In genomic region chr5:89278309-89278708, GRCm38 (mm10) we compare ENCODE assay signal across 16 mouse cellular contexts.
DNase-seq lines count a peak whose midpoint lies in the region; ATAC-seq and TF ChIP-seq lines count a peak whose summit lies in the region.
"Had no signal": no experiment of that assay in that cellular context is flagged by ENCODE, and none has a peak within 500 bp of the region (broad histone marks: within the 10 kb centered on the region; RNA-seq: fewer than 3 reads in every experiment).

No protein-coding gene starts in this region.

- peak overlapping the region; percentile 78 for H3K27ac ChIP-seq in liver, adult 2 months (replicated peaks; ENCODE audit: insufficient read depth, low read depth, low read length)
- H3K27ac ChIP-seq in intestine, embryonic 16.5 days (ENCODE audit: low read length) = no peak overlapping the region
- H3K27ac ChIP-seq in lung, embryonic 16.5 days (ENCODE audit: low read length) = peak overlapping the region; percentile 25
- no peak overlapping the region for H3K27ac ChIP-seq in midbrain, embryonic 11.5 days (ENCODE audit: low read depth, low read length)
- no peak overlapping the region for H3K27ac ChIP-seq in midbrain, embryonic 14.5 days (replicated peaks; ENCODE audit: low read depth, low read length)
- H3K27ac ChIP-seq: embryonic facial prominence, embryonic 12.5 days; heart, embryonic 10.5 days; neural tube, embryonic 13.5 days had no signal

- no peaks in the 10 kb centered on the region for H3K36me3 ChIP-seq in liver, adult 2 months (ENCODE audit: control insufficient read depth, insufficient read depth, low read length)
- H3K36me3 ChIP-seq in intestine, embryonic 16.5 days (ENCODE audit: control insufficient read depth, insufficient read depth, low read length) = no peaks in the 10 kb centered on the region
- H3K36me3 ChIP-seq in lung, embryonic 16.5 days (ENCODE audit: control insufficient read depth, insufficient read depth, low read length) = no peaks in the 10 kb centered on the region
- H3K36me3 ChIP-seq in midbrain, embryonic 11.5 days (ENCODE audit: control insufficient read depth, insufficient read depth, low read length) = no peaks in the 10 kb centered on the region
- H3K36me3 ChIP-seq in midbrain, embryonic 14.5 days (ENCODE audit: control insufficient read depth, insufficient read depth, low read length) = no peaks in the 10 kb centered on the region
- H3K36me3 ChIP-seq: embryonic facial prominence, embryonic 12.5 days; heart, embryonic 10.5 days; neural tube, embryonic 13.5 days had no signal

- peak; percentile 58 for ATAC-seq in intestine, embryonic 16.5 days
- ATAC-seq in lung, embryonic 16.5 days (ENCODE audit: low read depth) = peak; percentile 42; the same call in 1 of the 2 replicates
- ATAC-seq in midbrain, embryonic 11.5 days (ENCODE audit: low FRiP score) = no peak
- ATAC-seq in midbrain, embryonic 14.5 days (ENCODE audit: low FRiP score, low TSS enrichment) = no peak
- ATAC-seq: midbrain, embryonic 16.5 days had no signal

- H3K4me1 ChIP-seq in liver, adult 2 months (ENCODE audit: control insufficient read depth, insufficient read depth, low read length) = peaks cover 18% of the 10 kb centered on the region
- H3K4me1 ChIP-seq in intestine, embryonic 16.5 days (ENCODE audit: control insufficient read depth, insufficient read depth, low read length) = no peaks in the 10 kb centered on the region
- H3K4me1 ChIP-seq in lung, embryonic 16.5 days (replicated peaks; ENCODE audit: control insufficient read depth, insufficient read depth, low read length) = no peaks in the 10 kb centered on the region; the same call in 1 of the 2 replicates
- no peaks in the 10 kb centered on the region for H3K4me1 ChIP-seq in midbrain, embryonic 11.5 days (ENCODE audit: control insufficient read depth, insufficient read depth, low read length)
- no peaks in the 10 kb centered on the region for H3K4me1 ChIP-seq in midbrain, embryonic 14.5 days (ENCODE audit: control insufficient read depth, insufficient read depth, low read length)
- H3K4me1 ChIP-seq: embryonic facial prominence, embryonic 12.5 days; heart, embryonic 10.5 days; neural tube, embryonic 13.5 days had no signal

- H3K27me3 ChIP-seq in liver, adult 2 months (ENCODE audit: control insufficient read depth, insufficient read depth, low read length) = no peaks in the 10 kb centered on the region
- H3K27me3 ChIP-seq in intestine, embryonic 16.5 days (replicated peaks; ENCODE audit: control insufficient read depth, insufficient read depth, low read length) = no peaks in the 10 kb centered on the region
- no peaks in the 10 kb centered on the region for H3K27me3 ChIP-seq in lung, embryonic 16.5 days (ENCODE audit: control insufficient read depth, insufficient read depth, low read depth, low read length)
- H3K27me3 ChIP-seq in midbrain, embryonic 11.5 days (ENCODE audit: control insufficient read depth, insufficient read depth, low read length) = no peaks in the 10 kb centered on the region
- no peaks in the 10 kb centered on the region for H3K27me3 ChIP-seq in midbrain, embryonic 14.5 days (ENCODE audit: control insufficient read depth, insufficient read depth, low read length)
- H3K27me3 ChIP-seq: embryonic facial prominence, embryonic 12.5 days; neural tube, embryonic 13.5 days had no signal

- H3K9me3 ChIP-seq in intestine, embryonic 16.5 days (ENCODE audit: control insufficient read depth, low read length) = no peaks in the 10 kb centered on the region
- no peaks in the 10 kb centered on the region for H3K9me3 ChIP-seq in lung, embryonic 16.5 days (ENCODE audit: control insufficient read depth, low read length)
- H3K9me3 ChIP-seq in midbrain, embryonic 11.5 days (ENCODE audit: control insufficient read depth, low read length) = no peaks in the 10 kb centered on the region
- H3K9me3 ChIP-seq in midbrain, embryonic 14.5 days (ENCODE audit: control insufficient read depth, low read length) = no peaks in the 10 kb centered on the region
- H3K9me3 ChIP-seq: embryonic facial prominence, embryonic 12.5 days; heart, embryonic 10.5 days; neural tube, embryonic 13.5 days had no signal

- H3K4me2 ChIP-seq in intestine, embryonic 16.5 days (ENCODE audit: low read depth, low read length) = no peak overlapping the region
- H3K4me2 ChIP-seq in lung, embryonic 16.5 days (ENCODE audit: low read depth, low read length) = no peak overlapping the region
- no peak overlapping the region for H3K4me2 ChIP-seq in midbrain, embryonic 11.5 days
- no peak overlapping the region for H3K4me2 ChIP-seq in midbrain, embryonic 14.5 days (ENCODE audit: low read length)
- H3K4me2 ChIP-seq: embryonic facial prominence, embryonic 12.5 days; neural tube, embryonic 13.5 days had no signal

- H3K9ac ChIP-seq in liver, adult 2 months (ENCODE audit: low read depth, low read length) = no peak overlapping the region
- no peak overlapping the region for H3K9ac ChIP-seq in intestine, embryonic 16.5 days (ENCODE audit: low read depth, low read length)
- no peak overlapping the region for H3K9ac ChIP-seq in lung, embryonic 16.5 days (ENCODE audit: low read length)
- no peak overlapping the region for H3K9ac ChIP-seq in midbrain, embryonic 11.5 days (ENCODE audit: low read length)
- no peak overlapping the region for H3K9ac ChIP-seq in midbrain, embryonic 14.5 days (replicated peaks; ENCODE audit: low read length)
- H3K9ac ChIP-seq: embryonic facial prominence, embryonic 12.5 days; neural tube, embryonic 13.5 days had no signal

- peak; percentile 97 for DNase-seq in liver, adult 2 months (ENCODE audit: extremely low read depth, low read depth, low spot score)
- no peak for DNase-seq in liver
- peak; percentile 42 for DNase-seq in yolk sac, embryonic 10.5 days (ENCODE audit: low spot score)
- no peak for DNase-seq in midbrain, embryonic 11.5 days (ENCODE audit: low spot score, missing footprints)
- no peak for DNase-seq in midbrain, embryonic 14.5 days
- DNase-seq: B cell, adult 2 months; cerebellum, adult 11 months; cerebellum, postnatal 36 days; gastrocnemius, postnatal 25 days; thymus, postnatal 14 days had no signal

- H3K79me2 ChIP-seq in liver, adult 2 months (ENCODE audit: control insufficient read depth, insufficient read depth, low read length) = no peaks in the 10 kb centered on the region

- peak overlapping the region; percentile 36; the same call in 1 of the 2 replicates for H3K4me3 ChIP-seq in liver, adult 2 months (ENCODE audit: insufficient read depth, low read depth, low read length)
- H3K4me3 ChIP-seq in intestine, embryonic 16.5 days (ENCODE audit: low read length) = no peak overlapping the region
- H3K4me3 ChIP-seq in lung, embryonic 16.5 days (ENCODE audit: low read length) = no peak overlapping the region
- H3K4me3 ChIP-seq in midbrain, embryonic 11.5 days (ENCODE audit: low read depth, low read length) = no peak overlapping the region
- no peak overlapping the region for H3K4me3 ChIP-seq in midbrain, embryonic 14.5 days (replicated peaks; ENCODE audit: low read depth, low read length)
- H3K4me3 ChIP-seq: embryonic facial prominence, embryonic 12.5 days; heart, embryonic 10.5 days; neural tube, embryonic 13.5 days had no signal

- no peak for TF ChIP-seq CTCF in liver, adult 2 months (IDR thresholded peaks at IDR 0.05; ENCODE audit: low read depth, low read length)

- TF ChIP-seq POLR2A in liver, adult 2 months (IDR thresholded peaks at IDR 0.05; ENCODE audit: extremely low read depth, insufficient read depth, low read length) = no peak

Comparison
In these comparisons a context has a peak if more than half of its experiments do, and no peak if none do; other contexts are left out.
1. DNase-seq: peak in liver, adult 2 months (single experiment) and yolk sac, embryonic 10.5 days (single experiment); none in liver (single experiment), midbrain, embryonic 11.5 days (single experiment) and midbrain, embryonic 14.5 days (single experiment).
2. H3K27ac ChIP-seq: peak in liver, adult 2 months (single experiment) and lung, embryonic 16.5 days (single experiment); none in intestine, embryonic 16.5 days (single experiment), midbrain, embryonic 11.5 days (single experiment) and midbrain, embryonic 14.5 days (single experiment).
3. ATAC-seq: peak in intestine, embryonic 16.5 days (single experiment) and lung, embryonic 16.5 days (single experiment); none in midbrain, embryonic 11.5 days (single experiment) and midbrain, embryonic 14.5 days (single experiment).